Mouse (Mus musculus): ENCODE data around the gene Gm49396. TPM values are rescaled to one million over a fixed set of nuclear protein-coding genes. Genes with fewer than 3 reads are reported as not detected.

Gm49396 gene
- total and polyA plus RNA-seq, 2 experiments from 2014 or later = 0.61 to 3.0 TPM

GRCm38 (mm10) chr7:30532931-30533330 is 30.2 kb upstream of the Gm49396 start:
- Histone ChIP-seq H3K4me2 (ENCODE audit: low read depth, low read length) (peak overlapping the region; percentile 27; the same call in 1 of the 2 replicates), H3K36me3 (replicated peaks; ENCODE audit: control insufficient read depth, insufficient read depth, low read length) (peaks cover 33% of the 10 kb centered on the region), H3K27ac (ENCODE audit: low read depth) (no peak overlapping the region), H3K9ac (replicated peaks; ENCODE audit: low read depth, low read length) (no peak overlapping the region), H3K4me1 (ENCODE audit: control insufficient read depth, insufficient read depth) (peaks cover 21% of the 10 kb centered on the region), H3K4me3 (ENCODE audit: low read depth, low read length) (no peak overlapping the region), H3K9me3 (replicated peaks; ENCODE audit: control insufficient read depth, low read length) (no peaks in the 10 kb centered on the region), H3K27me3 (ENCODE audit: control insufficient read depth, insufficient read depth, low read length) (no peaks in the 10 kb centered on the region)
- 19% methylated on average over 8 of the region's 8 CpGs for WGBS
- DNase-seq (ENCODE audit: low spot score) (peak; percentile 47), ATAC-seq (ENCODE audit: insufficient read depth, low read depth) (peak; percentile 27)
- no peak for TF ChIP-seq EP300 (IDR thresholded peaks at IDR 0.05; ENCODE audit: low read depth)
- no peak for TF ChIP-seq CTCF (IDR thresholded peaks at IDR 0.05; ENCODE audit: low read depth)

- Histone ChIP-seq H3K9ac (replicated peaks; ENCODE audit: low read depth, low read length) (peak overlapping the region; percentile 60), H3K4me2 (ENCODE audit: low read depth, low read length) (peak overlapping the region; percentile 86), H3K4me3 (ENCODE audit: low read depth, low read length) (peak overlapping the region; percentile 58), H3K36me3 (replicated peaks; ENCODE audit: control insufficient read depth, insufficient read depth, low read length) (peaks cover 22% of the 10 kb centered on the region), H3K27ac (ENCODE audit: low read depth) (no peak overlapping the region), H3K27me3 (ENCODE audit: control insufficient read depth, insufficient read depth, low read length) (no peaks in the 10 kb centered on the region), H3K4me1 (ENCODE audit: control insufficient read depth, insufficient read depth) (peaks cover 21% of the 10 kb centered on the region), H3K9me3 (replicated peaks; ENCODE audit: control insufficient read depth, low read length) (no peaks in the 10 kb centered on the region)
- peak; percentile 7; the same call in 1 of the 2 replicates for ATAC-seq (ENCODE audit: insufficient read depth, low read depth)
- 14% methylated on average over 23 of the region's 26 CpGs for WGBS
- TF ChIP-seq CTCF (IDR thresholded peaks at IDR 0.05; ENCODE audit: low read depth) (no peak), EP300 (IDR thresholded peaks at IDR 0.05; ENCODE audit: low read depth) (no peak)
- no peak for DNase-seq (ENCODE audit: low spot score)
Observed at GRCm38 (mm10) chr7:30533941-30534632, 29.1 kb upstream of the Gm49396 start.

- H3K9ac ChIP-seq (replicated peaks; ENCODE audit: low read depth, low read length) = peak within 1 kb of the TSS; percentile 60
- H3K36me3 ChIP-seq (replicated peaks; ENCODE audit: control insufficient read depth, insufficient read depth, low read length) = peaks cover 16% of the 10 kb centered on the region
- no peak for TF ChIP-seq EP300 (IDR thresholded peaks at IDR 0.05; ENCODE audit: low read depth)
- no peak for TF ChIP-seq CTCF (IDR thresholded peaks at IDR 0.05; ENCODE audit: low read depth)
- no peak within 1 kb of the TSS for H3K27ac ChIP-seq (ENCODE audit: low read depth)
- WGBS = under 1% methylated on average over 68 of the region's 84 CpGs
- H3K4me2 ChIP-seq (ENCODE audit: low read depth, low read length) = peak within 1 kb of the TSS; percentile 86
- peaks cover 21% of the 10 kb centered on the region for H3K4me1 ChIP-seq (ENCODE audit: control insufficient read depth, insufficient read depth)
- ATAC-seq (ENCODE audit: insufficient read depth, low read depth) = peak; percentile 96
- no peaks in the 10 kb centered on the region for H3K9me3 ChIP-seq (replicated peaks; ENCODE audit: control insufficient read depth, low read length)
- peak within 1 kb of the TSS; percentile 58 for H3K4me3 ChIP-seq (ENCODE audit: low read depth, low read length)
- DNase-seq (ENCODE audit: low spot score) = peak; percentile 94
- no peaks in the 10 kb centered on the region for H3K27me3 ChIP-seq (ENCODE audit: control insufficient read depth, insufficient read depth, low read length)
Observed at GRCm38 (mm10) chr7:30534633-30535577, 28.2 kb upstream of the Gm49396 start, which contains the start of gene Arhgap33. Gene Arhgap33 (minus strand): TSS chr7:30535060.

GRCm38 (mm10) chr7:30540572-30540971 is 22.6 kb upstream of the Gm49396 start:
- Histone ChIP-seq H3K27me3 (ENCODE audit: control insufficient read depth, insufficient read depth, low read length) (no peaks in the 10 kb centered on the region), H3K4me1 (ENCODE audit: control insufficient read depth, insufficient read depth) (no peaks in the 10 kb centered on the region), H3K4me3 (ENCODE audit: low read depth, low read length) (no peak overlapping the region), H3K4me2 (ENCODE audit: low read depth, low read length) (no peak overlapping the region), H3K9me3 (replicated peaks; ENCODE audit: control insufficient read depth, low read length) (no peaks in the 10 kb centered on the region), H3K36me3 (replicated peaks; ENCODE audit: control insufficient read depth, insufficient read depth, low read length) (peaks cover 8% of the 10 kb centered on the region), H3K9ac (replicated peaks; ENCODE audit: low read depth, low read length) (no peak overlapping the region), H3K27ac (ENCODE audit: low read depth) (no peak overlapping the region)
- ATAC-seq (ENCODE audit: insufficient read depth, low read depth) (no peak), DNase-seq (ENCODE audit: low spot score) (no peak)
- no peak for TF ChIP-seq CTCF (IDR thresholded peaks at IDR 0.05; ENCODE audit: low read depth)
- TF ChIP-seq EP300 (IDR thresholded peaks at IDR 0.05; ENCODE audit: low read depth) = no peak
- WGBS = 88% methylated on average over 7 of the region's 7 CpGs

GRCm38 (mm10) chr7:30544327-30544726 is 18.8 kb upstream of the Gm49396 start:
- WGBS = 88% methylated on average over 2 of the region's 2 CpGs
- H3K9ac ChIP-seq (replicated peaks; ENCODE audit: low read depth, low read length) = no peak overlapping the region
- no peak overlapping the region for H3K4me2 ChIP-seq (ENCODE audit: low read depth, low read length)
- DNase-seq (ENCODE audit: low spot score) (no peak), ATAC-seq (ENCODE audit: insufficient read depth, low read depth) (no peak)
- no peak overlapping the region for H3K27ac ChIP-seq (ENCODE audit: low read depth)
- no peak overlapping the region for H3K4me3 ChIP-seq (ENCODE audit: low read depth, low read length)
- peaks cover 28% of the 10 kb centered on the region for H3K36me3 ChIP-seq (replicated peaks; ENCODE audit: control insufficient read depth, insufficient read depth, low read length)
- H3K9me3 ChIP-seq (replicated peaks; ENCODE audit: control insufficient read depth, low read length) = no peaks in the 10 kb centered on the region
- H3K27me3 ChIP-seq (ENCODE audit: control insufficient read depth, insufficient read depth, low read length) = no peaks in the 10 kb centered on the region
- no peak for TF ChIP-seq CTCF (IDR thresholded peaks at IDR 0.05; ENCODE audit: low read depth)
- TF ChIP-seq EP300 (IDR thresholded peaks at IDR 0.05; ENCODE audit: low read depth) = no peak
- no peaks in the 10 kb centered on the region for H3K4me1 ChIP-seq (ENCODE audit: control insufficient read depth, insufficient read depth)

Data from heart, postnatal 0 days (tissue).